Mouse (Mus musculus): ENCODE results near the gene Thsd7b.

- no peak for TF ChIP-seq CTCF (conservative IDR thresholded peaks at IDR 0.05; ENCODE audit: insufficient read depth, insufficient read length, low read depth, low read length)
- no peak for TF ChIP-seq POLR2A (IDR thresholded peaks at IDR 0.05; ENCODE audit: low read depth, low read length)
Measured at GRCm38 (mm10) chr1:129705701-129706100, 432.6 kb downstream of the Thsd7b start.
